13 mouse cellular contexts compared by ENCODE assay signal in genomic region chrX:57306747-57307146, GRCm38 (mm10). TPM values are rescaled to one million over a fixed set of nuclear protein-coding genes. Genes with fewer than 3 reads are reported as not detected.
A peak's percentile ranks its signal among the peaks of the same experiment; 100 is the strongest.
DNase-seq lines count a peak whose midpoint lies in the region; ATAC-seq and TF ChIP-seq lines count a peak whose summit lies in the region.
"Had no signal": no experiment of that assay in that cellular context is flagged by ENCODE, and none has a peak within 500 bp of the region (broad histone marks: within the 10 kb centered on the region; RNA-seq: fewer than 3 reads in every experiment).

No protein-coding gene starts in this region.

- no peaks in the 10 kb centered on the region for H3K27me3 ChIP-seq in heart, embryonic 10.5 days (ENCODE audit: insufficient read depth, poor library complexity, severe bottlenecking)
- no peaks in the 10 kb centered on the region for H3K27me3 ChIP-seq in G1E (ENCODE audit: insufficient read depth, low read length)
- H3K27me3 ChIP-seq: kidney, embryonic 15.5 days had no signal

- no peaks in the 10 kb centered on the region for H3K4me1 ChIP-seq in heart, embryonic 10.5 days
- H3K4me1 ChIP-seq in G1E (ENCODE audit: insufficient read depth, low read depth, low read length), result peaks cover 37% of the 10 kb centered on the region
- H3K4me1 ChIP-seq: kidney, embryonic 15.5 days had no signal

- ATAC-seq in G1E (ENCODE audit: extremely low read depth, insufficient number of reproducible peaks, low FRiP score, poor library complexity, severe bottlenecking), result peak; percentile 22; the same call in 1 of the 2 replicates
- ATAC-seq in megakaryocyte, adult 5-6 weeks (ENCODE audit: poor library complexity, severe bottlenecking), result peak; percentile 51
- ATAC-seq: midbrain, embryonic 16.5 days had no signal

- no peak overlapping the region for H3K27ac ChIP-seq in heart, embryonic 10.5 days
- H3K27ac ChIP-seq: kidney, embryonic 15.5 days had no signal

- intact Hi-C loops in heart, postnatal 25 days (cut with DNase I), result no loop called here

- DNase-seq in heart, postnatal 25 days (ENCODE audit: low spot score), result peak; percentile 3
- DNase-seq in heart, embryonic 10.5 days (ENCODE audit: low spot score), result no peak
- peak; percentile 59 for DNase-seq in 416B (ENCODE audit: low read depth)
- DNase-seq in G1E (ENCODE audit: low spot score), result no peak
- DNase-seq in right cerebral cortex, adult 18-20 months, result no peak
- DNase-seq in kidney, adult 8-10 months, result no peak
- DNase-seq: cerebellum, adult 18-20 months; heart, postnatal 4 days; right cerebral cortex, postnatal 4 days had no signal

- 79% methylated on average over 6 of the region's 6 CpGs for WGBS in heart, embryonic 10.5 days

- no peaks in the 10 kb centered on the region for H3K36me3 ChIP-seq in heart, embryonic 10.5 days
- H3K36me3 ChIP-seq in G1E (replicated peaks), result no peaks in the 10 kb centered on the region
- H3K36me3 ChIP-seq: kidney, embryonic 15.5 days had no signal

- H3K4me3 ChIP-seq in heart, embryonic 10.5 days, result no peak overlapping the region
- H3K4me3 ChIP-seq in G1E (ENCODE audit: low read depth, low read length), result no peak overlapping the region
- H3K4me3 ChIP-seq: kidney, embryonic 15.5 days; megakaryocyte, embryonic 14.5 days had no signal

- TF ChIP-seq CTCF in G1E (IDR thresholded peaks at IDR 0.05; ENCODE audit: low read depth, low read length), result no peak

- H3K9me3 ChIP-seq in heart, embryonic 10.5 days, result no peaks in the 10 kb centered on the region
- no peaks in the 10 kb centered on the region for H3K9me3 ChIP-seq in G1E (replicated peaks)
- H3K9me3 ChIP-seq: kidney, embryonic 15.5 days; megakaryocyte, embryonic 14.5 days had no signal

RNA-seq across cellular contexts. Expression of gene Arhgef6, which starts 31.8 kb away (rescaled TPM):
- total RNA-seq in heart, postnatal 25 days (2021), result 10 to 100 TPM; 62.2 to 78.3 TPM
- 10.7 and 18.9 TPM in 2 replicates for polyA plus RNA-seq in heart, embryonic 10.5 days (2016; fragmentation: Nextera tagmentation; extraction: Ambion mirVana)
- total RNA-seq in G1E (2014; fragmentation: Nextera tagmentation) (7.2 and 9.2 TPM in 2 replicates), G1E (2017) (1.1 and 1.7 TPM in 2 replicates)
- 0.17 and 0.25 TPM in 2 replicates for polyA plus RNA-seq in G1E (2012)
- 160 and 163 TPM in 2 replicates for total RNA-seq in megakaryocyte, adult 5-6 weeks (2015)
- total RNA-seq in megakaryocyte, adult 5-6 weeks (2017), result 113 and 130 TPM in 2 replicates

Comparison
In these comparisons a context has a peak if more than half of its experiments do, and no peak if none do; other contexts are left out.
1. DNase-seq: peak in heart, postnatal 25 days (single experiment) and 416B (single experiment); none in heart, embryonic 10.5 days (single experiment), G1E (single experiment), right cerebral cortex, adult 18-20 months (single experiment) and kidney, adult 8-10 months (0 of 2).
2. RNA of gene Arhgef6, which starts 31.8 kb away (total RNA-seq): 113 to 163 TPM in megakaryocyte, adult 5-6 weeks and 62.2 to 78.3 TPM in heart, postnatal 25 days; 1.1 to 9.2 TPM in G1E; every median in the first group is over 4 times any median in the second.